Mouse (Mus musculus) ES-Bruce4 (cell line): ENCODE results near the gene Pcbp3. TPM values are rescaled to one million over a fixed set of nuclear protein-coding genes. Genes with fewer than 3 reads are reported as not detected.

Experiments
- H3K27ac ChIP-seq: 2 replicates; pipeline ENCODE4 v1.5.1; 2012; ENCODE audit warnings: low read length, inconsistent platforms; ENCODE audit not compliant: insufficient read depth
- H3K27me3 ChIP-seq: 2 replicates; pipeline ENCODE4 v1.6.1; 2012; ENCODE audit warnings: mild to moderate bottlenecking, low read length, inconsistent platforms; ENCODE audit not compliant: control insufficient read depth, poor library complexity, insufficient read depth, severe bottlenecking
- H3K36me3 ChIP-seq: 2 replicates; pipeline ENCODE4 v1.6.1; 2012; ENCODE audit warnings: inconsistent platforms, mild to moderate bottlenecking, low read length, moderate library complexity; ENCODE audit not compliant: control insufficient read depth, poor library complexity, insufficient read depth, severe bottlenecking
- H3K4me1 ChIP-seq: one replicate; pipeline ENCODE4 v1.8.1; 2011; ENCODE audit warnings: low read length; ENCODE audit not compliant: control insufficient read depth, insufficient read depth
- H3K4me3 ChIP-seq: 2 replicates; pipeline ENCODE4 v1.5.1; 2011; ENCODE audit warnings: low read depth, mild to moderate bottlenecking, low read length
- H3K9ac ChIP-seq: 2 replicates; pipeline ENCODE4 v1.6.1; 2012; ENCODE audit warnings: low read depth, mild to moderate bottlenecking, inconsistent platforms; ENCODE audit not compliant: poor library complexity, severe bottlenecking
- H3K9me3 ChIP-seq: replicated peaks from 2 replicates; pipeline ENCODE4 v1.6.1; 2012; ENCODE audit warnings: mild to moderate bottlenecking, low read length, inconsistent platforms; ENCODE audit not compliant: control insufficient read depth, poor library complexity, insufficient read depth, severe bottlenecking
- CTCF ChIP-seq: IDR thresholded peaks from one replicate; pipeline ENCODE4 v1.8.1; 2011; ENCODE audit warnings: low read depth, low read length
- EP300 ChIP-seq: IDR thresholded peaks from 2 replicates; pipeline ENCODE4 v1.6.1; 2011; ENCODE audit warnings: low read depth, low read length; ENCODE audit not compliant: insufficient read depth
- POLR2A ChIP-seq: IDR thresholded peaks from one replicate; pipeline ENCODE4 v1.8.1; 2011; ENCODE audit warnings: low read length; ENCODE audit not compliant: insufficient read depth
- polyA plus RNA-seq: library from polyadenylated mRNA; stranded (reverse); fragments of >200 nt; gene quantifications from 2 replicates; pipeline ENCODE4 v1.2.4, GENCODE M21; 2011; ENCODE audit warnings: low read depth; ENCODE audit not compliant: missing spikeins, insufficient read depth, insufficient read length

Gene Pcbp3
- polyA plus RNA-seq, 1 experiment: 28.1 TPM

GRCm38 (mm10) chr10:76809916-76810660 lies 151.6 kb downstream of the Pcbp3 start:
- Histone ChIP-seq H3K9ac (no peak overlapping the region), H3K4me3 (no peak overlapping the region), H3K27ac (no peak overlapping the region), H3K27me3 (no peaks in the 10 kb centered on the region), H3K4me1 (no peaks in the 10 kb centered on the region), H3K36me3 (no peaks in the 10 kb centered on the region), H3K9me3 (no peaks in the 10 kb centered on the region)
- TF ChIP-seq CTCF: no peak
- no peak for TF ChIP-seq EP300
- TF ChIP-seq POLR2A: no peak

- H3K4me3 ChIP-seq: no peak overlapping the region
- H3K9ac ChIP-seq: no peak overlapping the region
- no peaks in the 10 kb centered on the region for H3K4me1 ChIP-seq
- H3K9me3 ChIP-seq: no peaks in the 10 kb centered on the region
- H3K27me3 ChIP-seq: no peaks in the 10 kb centered on the region
- TF ChIP-seq EP300: no peak
- no peak for TF ChIP-seq CTCF
- no peak for TF ChIP-seq POLR2A
- H3K27ac ChIP-seq: no peak overlapping the region
- H3K36me3 ChIP-seq: no peaks in the 10 kb centered on the region
Observed at GRCm38 (mm10) chr10:76809439-76809838, 152.2 kb downstream of the Pcbp3 start.

- no peaks in the 10 kb centered on the region for H3K4me1 ChIP-seq
- H3K9me3 ChIP-seq: no peaks in the 10 kb centered on the region
- TF ChIP-seq EP300 (no peak), CTCF (no peak), POLR2A (no peak)
- H3K9ac ChIP-seq: no peak overlapping the region
- H3K36me3 ChIP-seq: no peaks in the 10 kb centered on the region
- no peak overlapping the region for H3K4me3 ChIP-seq
- H3K27ac ChIP-seq: no peak overlapping the region
- no peaks in the 10 kb centered on the region for H3K27me3 ChIP-seq
Observed at GRCm38 (mm10) chr10:76808446-76809400, 153.0 kb downstream of the Pcbp3 start.

GRCm38 (mm10) chr10:76802500-76802885 lies 159.2 kb downstream of the Pcbp3 start:
- no peak for TF ChIP-seq CTCF
- no peak for TF ChIP-seq POLR2A
- no peak for TF ChIP-seq EP300
- no peaks in the 10 kb centered on the region for H3K9me3 ChIP-seq
- H3K4me3 ChIP-seq: no peak overlapping the region
- H3K27me3 ChIP-seq: no peaks in the 10 kb centered on the region
- no peaks in the 10 kb centered on the region for H3K36me3 ChIP-seq
- no peak overlapping the region for H3K9ac ChIP-seq
- H3K27ac ChIP-seq: no peak overlapping the region
- H3K4me1 ChIP-seq: no peaks in the 10 kb centered on the region

GRCm38 (mm10) chr10:76801841-76802499 lies 159.7 kb downstream of the Pcbp3 start:
- Histone ChIP-seq H3K9ac (no peak overlapping the region), H3K9me3 (no peaks in the 10 kb centered on the region), H3K4me3 (no peak overlapping the region), H3K36me3 (no peaks in the 10 kb centered on the region), H3K4me1 (no peaks in the 10 kb centered on the region), H3K27me3 (no peaks in the 10 kb centered on the region), H3K27ac (no peak overlapping the region)
- no peak for TF ChIP-seq POLR2A
- TF ChIP-seq EP300: no peak
- no peak for TF ChIP-seq CTCF
